Mouse (Mus musculus): ENCODE data around the gene Dop1a.

Dop1a gene

GRCm38 (mm10) chr9:86466990-86467870 lies at the start of gene Dop1a:
Gene Dop1a, plus strand, starts transcription at chr9:86467154.
- DNase-seq = peak; percentile 94 to 96

DNA sequence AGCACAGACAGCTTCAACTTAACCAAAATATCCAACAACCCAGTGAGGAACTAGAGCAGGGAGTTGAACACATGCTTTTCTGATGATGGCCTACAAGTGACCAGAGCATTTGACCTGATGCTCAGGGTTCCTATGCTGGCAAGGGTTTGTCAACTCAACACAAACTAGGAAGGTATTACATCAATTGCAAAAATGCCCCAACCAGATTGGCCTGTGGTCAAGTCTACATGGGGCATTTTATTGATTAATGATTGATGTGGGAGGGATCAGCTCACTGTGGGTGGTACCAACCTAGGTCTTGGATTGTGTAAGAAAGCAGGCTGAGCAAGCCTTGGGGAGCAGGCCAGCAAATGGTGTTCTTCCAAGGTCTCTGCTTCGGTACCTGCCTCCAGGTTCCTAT lies 49.0 kb upstream of the Dop1a start:
- DNase-seq = no peak

DNA sequence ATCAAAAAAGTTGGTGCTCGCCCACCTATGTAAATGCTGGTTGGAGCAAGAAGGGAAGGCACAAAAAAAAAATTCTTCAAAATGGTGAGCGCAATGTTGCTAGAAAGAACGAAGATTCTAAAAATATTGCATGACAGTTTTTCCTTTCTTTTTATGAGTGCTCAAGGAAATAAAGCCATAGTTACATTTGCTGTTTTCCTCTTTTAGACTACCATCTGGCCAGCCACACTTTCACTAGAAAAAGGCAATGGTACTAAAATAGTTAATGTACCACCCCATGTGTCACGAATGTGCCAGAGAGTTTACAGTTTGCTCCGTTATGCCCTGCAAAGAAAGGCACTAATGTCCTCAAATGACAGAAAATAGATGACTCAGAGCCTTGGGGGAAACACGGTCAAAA lies 47.6 kb upstream of the Dop1a start:
- no peak for DNase-seq

- DNase-seq = no peak
Observed at GRCm38 (mm10) chr9:86423331-86423730, 43.6 kb upstream of the Dop1a start.

GRCm38 (mm10) chr9:86435510-86435909 lies 31.4 kb upstream of the Dop1a start:
- DNase-seq = no peak

- no peak for DNase-seq
Observed at GRCm38 (mm10) chr9:86436608-86437007, 30.3 kb upstream of the Dop1a start.

- no peak for DNase-seq
Observed at GRCm38 (mm10) chr9:86438337-86439009, 28.5 kb upstream of the Dop1a start.

DNA sequence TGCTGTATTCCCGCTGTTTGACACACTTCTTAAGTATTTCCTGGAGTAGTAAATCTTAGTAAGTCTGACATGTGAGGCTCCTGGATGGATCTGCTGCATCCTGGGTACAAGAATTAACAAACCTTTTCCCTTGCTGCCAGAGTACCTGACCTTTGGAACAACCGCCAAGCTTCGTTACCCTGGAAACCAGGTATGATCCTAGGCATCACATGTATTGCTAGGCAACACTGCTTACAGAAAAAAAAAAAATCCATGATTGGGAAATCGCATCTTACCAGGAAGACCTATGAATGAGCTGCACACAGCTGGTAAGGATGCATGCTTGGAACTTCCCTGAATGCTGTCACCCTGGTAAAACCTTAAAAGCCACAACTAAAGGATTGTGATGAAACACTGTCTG lies 24.7 kb upstream of the Dop1a start:
- no peak for DNase-seq

GRCm38 (mm10) chr9:86446847-86447246 lies 20.1 kb upstream of the Dop1a start:
- DNase-seq = no peak

DNA sequence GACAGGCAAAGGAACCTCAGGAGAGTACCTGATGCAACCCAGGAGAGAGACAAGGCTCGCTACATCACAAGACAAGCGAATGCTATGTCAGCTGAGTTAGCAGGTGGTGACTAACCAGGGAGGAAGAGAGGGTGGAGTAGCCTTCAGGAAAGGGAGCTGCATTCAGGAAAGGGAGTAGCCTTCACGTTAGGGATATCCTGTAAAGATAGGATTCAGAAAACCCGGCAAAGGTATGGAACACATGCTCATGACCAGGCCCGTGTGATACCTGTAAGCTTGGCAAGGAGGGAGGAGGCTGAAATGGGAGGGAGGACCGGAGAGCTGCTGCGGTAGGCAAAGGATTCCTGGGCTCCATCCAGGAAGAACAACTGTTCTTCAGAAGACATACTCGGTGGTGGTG lies 19.5 kb upstream of the Dop1a start:
- no peak for DNase-seq

DNA sequence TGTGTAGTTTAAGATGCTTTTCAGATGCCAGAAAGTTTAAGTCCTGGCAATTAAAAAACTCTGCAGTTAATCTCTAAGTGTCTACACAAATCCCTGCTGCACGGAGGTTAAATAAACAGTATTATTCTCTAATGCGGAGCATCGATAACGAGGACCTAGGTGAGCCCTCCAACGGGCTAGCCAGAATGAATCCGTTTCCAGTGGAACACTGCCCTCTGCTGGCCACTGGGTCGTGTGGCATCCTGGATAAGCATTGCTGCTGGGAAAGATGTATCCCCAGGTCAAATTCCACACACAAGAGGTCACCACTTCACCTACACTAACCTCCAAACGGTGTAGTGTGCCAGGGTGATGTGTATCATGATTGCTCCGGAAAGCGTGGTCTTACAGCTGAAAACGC lies 17.4 kb upstream of the Dop1a start:
- peak; percentile 87 to 88 for DNase-seq

DNA sequence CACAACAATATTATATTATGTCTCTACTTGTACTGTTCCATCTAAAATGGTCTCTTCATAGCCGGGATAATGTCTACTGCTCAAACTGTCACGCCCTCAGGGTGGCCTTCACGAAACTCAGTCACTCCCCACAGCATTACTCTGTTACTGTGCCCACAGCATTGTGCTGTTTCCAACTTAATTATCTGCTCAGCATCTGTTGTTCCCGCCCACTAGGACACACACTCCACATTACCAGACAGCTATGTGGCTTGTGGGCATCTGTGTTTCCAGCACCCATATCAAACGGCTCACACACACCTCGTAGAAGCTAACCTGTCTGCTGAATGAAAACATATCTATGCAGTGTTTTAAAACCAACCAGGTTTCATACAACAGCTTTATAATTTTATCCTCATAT lies 15.9 kb upstream of the Dop1a start:
- DNase-seq = no peak

GRCm38 (mm10) chr9:86451617-86452016 lies 15.3 kb upstream of the Dop1a start:
- peak; percentile 74 to 78 for DNase-seq

- no peak for DNase-seq
Observed at GRCm38 (mm10) chr9:86453626-86454025, 13.3 kb upstream of the Dop1a start.

DNA sequence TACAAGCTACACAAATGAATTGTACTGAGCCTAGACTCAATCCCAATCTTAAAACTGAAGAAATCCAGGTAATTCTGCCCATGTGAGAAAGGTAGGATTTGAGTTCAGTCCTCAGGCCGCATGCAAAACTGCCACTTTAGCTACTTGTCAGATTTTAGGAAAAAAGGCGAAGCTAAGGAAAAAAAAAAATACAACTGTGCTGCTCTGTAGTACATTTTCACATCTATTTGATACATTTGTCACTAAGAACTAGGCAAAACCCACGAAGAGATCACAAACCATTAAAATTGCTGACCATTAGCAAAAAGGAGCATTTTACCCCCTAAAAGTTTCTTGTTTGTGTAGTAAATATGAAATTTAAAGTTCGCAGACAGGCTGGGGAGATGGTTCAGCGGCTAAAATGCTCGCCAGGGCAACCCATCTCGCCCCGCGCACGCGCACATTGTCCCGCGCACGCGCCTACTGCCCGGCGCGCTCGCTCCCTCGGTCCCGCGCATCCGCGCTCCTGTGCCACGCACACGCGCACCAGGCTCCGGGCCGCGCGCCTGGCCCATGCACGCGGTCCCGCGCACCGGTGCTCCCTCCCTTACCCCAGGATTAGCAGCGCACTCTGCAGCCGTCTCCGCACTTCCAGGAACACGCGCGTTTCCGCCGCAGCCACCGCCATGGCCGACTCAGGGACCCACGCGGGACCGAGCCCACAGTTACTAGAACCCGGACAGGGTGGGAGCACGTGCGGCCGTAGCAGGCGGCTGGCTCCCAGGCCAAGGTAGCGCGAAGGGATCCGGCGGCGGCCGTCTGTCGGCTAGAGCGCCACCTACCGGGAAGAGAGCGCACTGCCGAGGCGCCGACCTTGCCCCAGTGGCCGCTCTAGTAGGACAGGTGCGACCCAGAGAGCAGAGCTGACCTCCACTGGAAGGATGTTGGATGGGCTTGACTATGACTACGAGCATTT lies 2.5 kb upstream of the Dop1a start, which contains the start of gene Ube2cbp:
Ube2cbp (minus strand) TSS at position 800 of the 955 bp plus-strand sequence.
- peak; percentile 89 to 92 for DNase-seq

GRCm38 (mm10) chr9:86475956-86476355 lies 9.0 kb downstream of the Dop1a start:
- DNase-seq = no peak

GRCm38 (mm10) chr9:86476763-86477162 lies 9.8 kb downstream of the Dop1a start:
- no peak for DNase-seq

DNA sequence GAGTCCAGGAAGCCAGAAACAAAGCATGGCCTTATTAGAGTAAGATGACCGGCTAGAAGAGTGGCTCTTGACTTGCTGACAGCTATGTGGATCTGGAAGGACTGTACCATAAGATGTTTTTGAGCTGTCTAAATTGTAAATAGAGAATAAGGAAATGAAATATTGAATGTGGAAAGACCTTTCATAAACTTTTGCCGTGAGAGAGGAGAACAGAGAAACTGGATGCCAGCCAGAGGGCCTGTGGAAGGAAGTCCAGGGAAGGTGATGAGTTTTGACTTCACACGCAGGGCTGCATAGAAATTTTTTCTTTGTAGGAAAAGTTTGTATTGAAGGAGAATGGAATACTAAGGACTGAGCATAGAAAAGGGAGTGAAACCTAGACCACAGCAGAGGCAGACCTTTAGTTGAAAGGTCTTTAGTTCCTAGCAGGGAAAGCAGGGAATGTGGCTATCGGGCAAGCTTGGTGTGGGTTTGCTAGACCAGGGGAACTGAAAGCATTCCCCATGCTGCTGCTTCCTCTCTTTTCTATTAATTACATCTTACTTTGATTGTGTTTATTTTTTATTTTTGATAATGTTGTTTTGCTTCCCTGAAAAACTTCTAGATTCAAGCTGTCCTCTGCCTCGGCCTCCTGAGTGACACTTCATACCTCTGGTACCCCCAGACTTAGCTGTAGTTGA lies 11.6 kb downstream of the Dop1a start:
- peak in 1 of 2 experiments; percentile 11 for DNase-seq

DNA sequence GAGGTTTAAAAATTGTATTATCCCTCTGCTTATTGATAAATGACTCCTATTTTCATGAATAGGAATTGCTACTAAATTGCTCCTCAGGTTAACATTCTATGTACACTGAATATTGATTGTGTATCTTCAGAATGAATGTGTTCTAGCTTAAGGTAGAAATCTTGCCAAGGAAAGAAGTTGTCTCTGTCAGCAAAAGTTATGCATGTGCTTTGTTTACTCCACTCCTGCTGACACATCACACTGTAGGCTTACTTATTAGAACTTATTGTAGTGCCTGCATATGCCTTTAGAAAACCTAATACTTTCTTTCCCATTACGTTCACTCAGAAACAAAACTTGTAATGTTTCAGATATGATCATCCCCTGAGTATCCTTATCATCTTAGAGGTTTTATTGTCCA lies 15.3 kb downstream of the Dop1a start:
- no peak for DNase-seq

GRCm38 (mm10) chr9:86491740-86492139 lies 24.8 kb downstream of the Dop1a start:
- DNase-seq = no peak

DNA sequence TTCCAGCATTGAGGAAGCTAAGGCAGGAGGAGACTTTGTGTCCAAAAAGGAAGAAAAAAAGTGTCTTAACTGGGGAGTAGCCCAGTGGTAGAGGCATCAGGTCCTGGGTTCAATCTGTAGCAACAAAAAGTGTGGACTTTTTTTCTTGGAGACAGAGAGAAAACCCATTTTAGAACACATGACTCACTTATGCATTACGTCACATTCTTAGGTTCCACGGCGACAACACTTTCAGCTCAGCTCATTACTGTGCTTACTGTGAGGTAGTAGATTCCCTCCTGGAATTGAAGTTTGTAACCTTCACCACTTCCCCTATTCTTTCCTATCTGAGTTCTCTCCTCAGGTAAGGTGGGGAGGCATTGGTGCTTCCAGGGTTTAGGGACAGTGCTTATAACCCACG lies 29.3 kb downstream of the Dop1a start:
- DNase-seq = no peak

DNA sequence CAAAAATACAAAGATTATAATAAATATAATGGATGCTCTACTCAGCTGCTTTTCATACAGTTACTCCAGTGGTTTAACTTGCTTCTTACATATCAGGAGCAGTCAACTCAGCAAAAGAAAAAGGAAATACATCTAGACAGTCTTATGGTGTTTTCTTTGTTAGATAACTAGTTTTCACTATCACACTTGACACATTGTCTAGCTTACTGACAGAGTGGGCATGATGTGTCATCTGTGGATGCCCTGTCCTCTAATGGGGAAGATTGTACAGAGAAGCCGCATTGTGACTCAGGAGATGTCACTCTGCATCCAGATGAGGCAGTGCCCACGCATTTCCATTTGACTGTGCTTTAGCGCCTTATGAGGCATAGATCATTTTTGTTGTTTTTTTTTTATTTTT lies 32.1 kb downstream of the Dop1a start:
- no peak for DNase-seq

All from kidney, postnatal 4 days (tissue).